Mouse (Mus musculus): ENCODE measurements around the gene Rbak. TPM values are rescaled to one million over a fixed set of nuclear protein-coding genes. Genes with fewer than 3 reads are reported as not detected.
A peak's percentile ranks its signal among the peaks of the same experiment; 100 is the strongest.

The Rbak gene
- total and polyA plus RNA-seq, 3 experiments, result 3.0 to 26.6 (median 19.8) TPM

- Histone ChIP-seq H3K4me3 (ENCODE audit: low read depth, low read length) (no peak overlapping the region), H3K4me1 (ENCODE audit: insufficient read depth, low read depth, low read length) (peaks cover 22% of the 10 kb centered on the region), H3K9me3 (replicated peaks) (peaks cover 29% of the 10 kb centered on the region), H3K27me3 (ENCODE audit: insufficient read depth, low read length) (no peaks in the 10 kb centered on the region), H3K36me3 (replicated peaks) (peaks cover 77% of the 10 kb centered on the region)
- ATAC-seq (ENCODE audit: extremely low read depth, insufficient number of reproducible peaks, low FRiP score, poor library complexity, severe bottlenecking), result no peak
- no peak for DNase-seq (ENCODE audit: low spot score)
- no peak for TF ChIP-seq CTCF (IDR thresholded peaks at IDR 0.05; ENCODE audit: low read depth, low read length)
- TF ChIP-seq POLR2AphosphoS5 (IDR thresholded peaks at IDR 0.05; ENCODE audit: insufficient replicate concordance, low read depth, low read length), result no peak
- no peak for TF ChIP-seq TAL1 (conservative IDR thresholded peaks at IDR 0.05; ENCODE audit: low read depth, low read length)
- no peak for TF ChIP-seq GATA2 (IDR thresholded peaks at IDR 0.05; ENCODE audit: borderline replicate concordance, low read depth, low read length)
- no peak for TF ChIP-seq GATA1 (IDR thresholded peaks at IDR 0.05; ENCODE audit: borderline replicate concordance, low read length)
Measured at GRCm38 (mm10) chr5:143175970-143176369, 4.6 kb downstream of the Rbak start.

- Histone ChIP-seq H3K4me1 (ENCODE audit: insufficient read depth, low read depth, low read length) (peaks cover 14% of the 10 kb centered on the region), H3K9me3 (replicated peaks) (no peaks in the 10 kb centered on the region), H3K27me3 (ENCODE audit: insufficient read depth, low read length) (no peaks in the 10 kb centered on the region), H3K36me3 (replicated peaks) (no peaks in the 10 kb centered on the region), H3K4me3 (ENCODE audit: low read depth, low read length) (peak overlapping the region; percentile 49; the same call in 1 of the 2 replicates)
- DNase-seq (ENCODE audit: low spot score), result no peak
- no peak for TF ChIP-seq GATA1 (IDR thresholded peaks at IDR 0.05; ENCODE audit: borderline replicate concordance, low read length)
- no peak for TF ChIP-seq CTCF (IDR thresholded peaks at IDR 0.05; ENCODE audit: low read depth, low read length)
- no peak for TF ChIP-seq TAL1 (conservative IDR thresholded peaks at IDR 0.05; ENCODE audit: low read depth, low read length)
- TF ChIP-seq GATA2 (IDR thresholded peaks at IDR 0.05; ENCODE audit: borderline replicate concordance, low read depth, low read length), result no peak
- no peak for TF ChIP-seq POLR2AphosphoS5 (IDR thresholded peaks at IDR 0.05; ENCODE audit: insufficient replicate concordance, low read depth, low read length)
- ATAC-seq (ENCODE audit: extremely low read depth, insufficient number of reproducible peaks, low FRiP score, poor library complexity, severe bottlenecking), result no peak
Measured at GRCm38 (mm10) chr5:143165508-143166070, 15.0 kb downstream of the Rbak start.

- peaks cover 23% of the 10 kb centered on the region for H3K27me3 ChIP-seq (ENCODE audit: insufficient read depth, low read length)
- TF ChIP-seq TAL1 (conservative IDR thresholded peaks at IDR 0.05; ENCODE audit: low read depth, low read length) (no peak), GATA1 (IDR thresholded peaks at IDR 0.05; ENCODE audit: borderline replicate concordance, low read length) (no peak), CTCF (IDR thresholded peaks at IDR 0.05; ENCODE audit: low read depth, low read length) (no peak)
- no peaks in the 10 kb centered on the region for H3K36me3 ChIP-seq (replicated peaks)
- DNase-seq (ENCODE audit: low spot score) (no peak), ATAC-seq (ENCODE audit: extremely low read depth, insufficient number of reproducible peaks, low FRiP score, poor library complexity, severe bottlenecking) (no peak)
- H3K4me1 ChIP-seq (ENCODE audit: insufficient read depth, low read depth, low read length), result peaks cover 10% of the 10 kb centered on the region
- H3K4me3 ChIP-seq (ENCODE audit: low read depth, low read length), result no peak overlapping the region
- H3K9me3 ChIP-seq (replicated peaks), result peaks cover 18% of the 10 kb centered on the region
Measured at GRCm38 (mm10) chr5:143155534-143155933, 25.0 kb downstream of the Rbak start.

GRCm38 (mm10) chr5:143153756-143154155, 26.8 kb downstream of the Rbak start:
- Histone ChIP-seq H3K4me1 (ENCODE audit: insufficient read depth, low read depth, low read length) (peaks cover 10% of the 10 kb centered on the region), H3K36me3 (replicated peaks) (no peaks in the 10 kb centered on the region), H3K27me3 (ENCODE audit: insufficient read depth, low read length) (peaks cover 16% of the 10 kb centered on the region), H3K4me3 (ENCODE audit: low read depth, low read length) (no peak overlapping the region), H3K9me3 (replicated peaks) (peaks cover 27% of the 10 kb centered on the region)
- TF ChIP-seq GATA2 (IDR thresholded peaks at IDR 0.05; ENCODE audit: borderline replicate concordance, low read depth, low read length) (no peak), POLR2AphosphoS5 (IDR thresholded peaks at IDR 0.05; ENCODE audit: insufficient replicate concordance, low read depth, low read length) (no peak), GATA1 (IDR thresholded peaks at IDR 0.05; ENCODE audit: borderline replicate concordance, low read length) (no peak), TAL1 (conservative IDR thresholded peaks at IDR 0.05; ENCODE audit: low read depth, low read length) (no peak), CTCF (IDR thresholded peaks at IDR 0.05; ENCODE audit: low read depth, low read length) (no peak)
- no peak for DNase-seq (ENCODE audit: low spot score)
- no peak for ATAC-seq (ENCODE audit: extremely low read depth, insufficient number of reproducible peaks, low FRiP score, poor library complexity, severe bottlenecking)

GRCm38 (mm10) chr5:143150044-143150443, 30.5 kb downstream of the Rbak start:
- H3K9me3 ChIP-seq (replicated peaks), result peaks cover 24% of the 10 kb centered on the region
- no peaks in the 10 kb centered on the region for H3K36me3 ChIP-seq (replicated peaks)
- H3K4me1 ChIP-seq (ENCODE audit: insufficient read depth, low read depth, low read length), result no peaks in the 10 kb centered on the region
- DNase-seq (ENCODE audit: low spot score) (no peak), ATAC-seq (ENCODE audit: extremely low read depth, insufficient number of reproducible peaks, low FRiP score, poor library complexity, severe bottlenecking) (no peak)
- H3K27me3 ChIP-seq (ENCODE audit: insufficient read depth, low read length), result peaks cover 32% of the 10 kb centered on the region
- TF ChIP-seq GATA2 (IDR thresholded peaks at IDR 0.05; ENCODE audit: borderline replicate concordance, low read depth, low read length) (no peak), GATA1 (IDR thresholded peaks at IDR 0.05; ENCODE audit: borderline replicate concordance, low read length) (no peak), CTCF (IDR thresholded peaks at IDR 0.05; ENCODE audit: low read depth, low read length) (no peak), POLR2AphosphoS5 (IDR thresholded peaks at IDR 0.05; ENCODE audit: insufficient replicate concordance, low read depth, low read length) (no peak), TAL1 (conservative IDR thresholded peaks at IDR 0.05; ENCODE audit: low read depth, low read length) (no peak)
- H3K4me3 ChIP-seq (ENCODE audit: low read depth, low read length), result no peak overlapping the region

GRCm38 (mm10) chr5:143149536-143149935, 31.0 kb downstream of the Rbak start:
- Histone ChIP-seq H3K4me1 (ENCODE audit: insufficient read depth, low read depth, low read length) (no peaks in the 10 kb centered on the region), H3K4me3 (ENCODE audit: low read depth, low read length) (no peak overlapping the region), H3K36me3 (replicated peaks) (no peaks in the 10 kb centered on the region), H3K27me3 (ENCODE audit: insufficient read depth, low read length) (peaks cover 31% of the 10 kb centered on the region), H3K9me3 (replicated peaks) (peaks cover 24% of the 10 kb centered on the region)
- DNase-seq (ENCODE audit: low spot score) (no peak), ATAC-seq (ENCODE audit: extremely low read depth, insufficient number of reproducible peaks, low FRiP score, poor library complexity, severe bottlenecking) (no peak)
- TF ChIP-seq POLR2AphosphoS5 (IDR thresholded peaks at IDR 0.05; ENCODE audit: insufficient replicate concordance, low read depth, low read length) (no peak), GATA2 (IDR thresholded peaks at IDR 0.05; ENCODE audit: borderline replicate concordance, low read depth, low read length) (no peak), GATA1 (IDR thresholded peaks at IDR 0.05; ENCODE audit: borderline replicate concordance, low read length) (no peak), CTCF (IDR thresholded peaks at IDR 0.05; ENCODE audit: low read depth, low read length) (no peak), TAL1 (conservative IDR thresholded peaks at IDR 0.05; ENCODE audit: low read depth, low read length) (no peak)

Measured in G1E (cell line).